Mouse (Mus musculus) liver, postnatal 0 days (tissue): ENCODE measurements at regions not wholly inside any gene's neighbourhood (a gene's known extent, or its start where the extent isn't known, plus 50 kb on each side); places are given as distances from the start of the nearest gene placed in this dataset.

ENCODE experiments used
- CTCF ChIP-seq: sonication (generic); IDR thresholded peaks from 2 replicates; pipeline ENCODE4 v1.5.1; 2016; ENCODE audit warnings: antibody characterized with exemption, low read depth
- EP300 ChIP-seq: IDR thresholded peaks from 2 replicates; pipeline ENCODE4 v1.6.1; 2016; ENCODE audit warnings: antibody characterized with exemption, low read depth, mild to moderate bottlenecking

DNA sequence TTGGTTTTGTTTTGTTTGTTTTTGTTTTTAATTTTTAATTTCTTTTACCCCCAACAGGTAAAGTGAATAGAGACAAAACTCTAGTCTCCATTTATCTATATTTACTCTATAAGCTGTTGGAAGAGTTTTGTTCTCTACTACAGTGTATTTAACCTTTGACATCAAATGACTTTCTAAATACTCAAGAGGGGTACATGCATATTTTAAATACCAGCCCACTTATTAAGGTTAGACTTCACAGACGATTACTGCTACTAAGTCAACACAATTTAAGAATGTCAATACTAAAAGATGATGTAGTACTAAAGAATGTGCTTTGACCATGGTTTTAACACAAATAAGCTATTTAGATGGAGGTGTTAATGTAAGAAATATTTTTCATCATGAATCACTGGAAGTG, 1989.3 kb upstream of the Gm8797 start:
- TF ChIP-seq CTCF: no peak
- TF ChIP-seq EP300: no peak
